Mouse (Mus musculus) cerebellum, adult 2 months (tissue): ENCODE data around the gene Mfap1a.

Experiments
- CTCF ChIP-seq: fragments of 200-500 bp; IDR thresholded peaks from 2 replicates; pipeline ENCODE4 v1.5.1; 2011; ENCODE audit warnings: low read depth, mild to moderate bottlenecking, control low read depth, low read length, moderate library complexity, borderline replicate concordance; ENCODE audit not compliant: insufficient read depth
- POLR2A ChIP-seq: fragments of 200-500 bp; IDR thresholded peaks from 2 replicates; pipeline ENCODE4 v1.6.1; 2011; ENCODE audit warnings: low read length, control low read depth, borderline replicate concordance; ENCODE audit not compliant: insufficient read depth

GRCm38 (mm10) chr2:121507173-121507950 is 897 bp upstream of the Mfap1a start:
- no peak for TF ChIP-seq CTCF
- TF ChIP-seq POLR2A = no peak
